Mouse (Mus musculus) hindbrain, embryonic 16.5 days (tissue): ENCODE results near the gene Sytl1. TPM values are rescaled to one million over a fixed set of nuclear protein-coding genes. Genes with fewer than 3 reads are reported as not detected.

Source experiments
- ATAC-seq: fragments of 200-750 bp; cut with Nextera tagmentation; 2 replicates; pipeline ENCODE4 v1.8.0; 2017; ENCODE audit warnings: moderate TSS enrichment, moderate library complexity
- H3K27ac ChIP-seq: fragments of 300-500 bp; sonication (generic); 2 replicates; pipeline ENCODE4 v1.5.1; 2014; ENCODE audit warnings: low read depth, mild to moderate bottlenecking, control low read depth, low read length, moderate library complexity
- H3K27me3 ChIP-seq: fragments of 300-500 bp; sonication (generic); replicated peaks from 2 replicates; pipeline ENCODE4 v1.6.1; 2014; ENCODE audit warnings: low read length; ENCODE audit not compliant: control insufficient read depth, insufficient read depth
- H3K36me3 ChIP-seq: fragments of 300-500 bp; sonication (generic); 2 replicates; pipeline ENCODE4 v1.6.1; 2014; ENCODE audit warnings: mild to moderate bottlenecking, low read length, moderate library complexity, mixed read lengths; ENCODE audit not compliant: control insufficient read depth, insufficient read depth
- H3K4me1 ChIP-seq: fragments of 300-500 bp; sonication (generic); 2 replicates; pipeline ENCODE4 v1.6.1; 2014; ENCODE audit warnings: low read depth, low read length; ENCODE audit not compliant: control insufficient read depth, insufficient read depth
- H3K4me2 ChIP-seq: fragments of 300-500 bp; sonication (generic); 2 replicates; pipeline ENCODE4 v1.6.1; 2014; ENCODE audit warnings: mild to moderate bottlenecking, low read length, control low read depth, moderate library complexity
- H3K4me3 ChIP-seq: fragments of 300-500 bp; sonication (generic); 2 replicates; pipeline ENCODE4 v1.5.1; 2014; ENCODE audit warnings: mild to moderate bottlenecking, low read length, control low read depth, moderate library complexity
- H3K9ac ChIP-seq: fragments of 300-500 bp; sonication (generic); 2 replicates; pipeline ENCODE4 v1.6.1; 2014; ENCODE audit warnings: low read depth, mild to moderate bottlenecking, control low read depth, low read length, moderate library complexity
- H3K9me3 ChIP-seq: fragments of 300-500 bp; sonication (generic); 2 replicates; pipeline ENCODE4 v1.6.1; 2014; ENCODE audit warnings: mild to moderate bottlenecking, low read length, moderate library complexity; ENCODE audit not compliant: control insufficient read depth
- WGBS: fragments of 180-500 bp; shearing (Covaris S2); extraction: QIAGEN DNeasy Blood & Tissue Kit; methylation state at CpG from one replicate; pipeline ENCODE4 v1.1.7; 2014; 5-methylcytosine and 5-hydroxymethylcytosine counted together
- polyA plus RNA-seq: library from polyadenylated mRNA; unstranded; fragments of >200 nt; fragmentation: Nextera tagmentation; extraction: Ambion mirVana; gene quantifications from 2 replicates; pipeline ENCODE4 v1.2.1, GENCODE M21; 2015

The Sytl1 gene
- polyA plus RNA-seq, 1 experiment from 2014 or later: 0.44 TPM

GRCm38 (mm10) chr4:133247072-133247471, 15.8 kb downstream of the Sytl1 start:
- Histone ChIP-seq H3K4me3 (no peak overlapping the region), H3K27ac (no peak overlapping the region), H3K36me3 (no peaks in the 10 kb centered on the region), H3K4me1 (peaks cover 9% of the 10 kb centered on the region), H3K4me2 (no peak overlapping the region), H3K27me3 (peaks cover 63% of the 10 kb centered on the region), H3K9ac (no peak overlapping the region), H3K9me3 (no peaks in the 10 kb centered on the region)
- no peak for ATAC-seq
- WGBS: 33% methylated on average over 15 of the region's 15 CpGs

GRCm38 (mm10) chr4:133244289-133244688, 18.6 kb downstream of the Sytl1 start:
- H3K27me3 ChIP-seq: peaks cover 51% of the 10 kb centered on the region
- no peaks in the 10 kb centered on the region for H3K9me3 ChIP-seq
- no peak for ATAC-seq
- no peaks in the 10 kb centered on the region for H3K36me3 ChIP-seq
- no peak overlapping the region for H3K4me3 ChIP-seq
- no peak overlapping the region for H3K9ac ChIP-seq
- peaks cover 7% of the 10 kb centered on the region for H3K4me1 ChIP-seq
- H3K27ac ChIP-seq: no peak overlapping the region
- WGBS: 94% methylated on average over 1 of the region's 1 CpGs
- H3K4me2 ChIP-seq: no peak overlapping the region

GRCm38 (mm10) chr4:133243538-133243937, 19.4 kb downstream of the Sytl1 start:
- WGBS: 39% methylated on average over 13 of the region's 13 CpGs
- H3K27ac ChIP-seq: no peak overlapping the region
- no peak overlapping the region for H3K4me3 ChIP-seq

GRCm38 (mm10) chr4:133242710-133243109, 20.2 kb downstream of the Sytl1 start:
- ATAC-seq: no peak
- H3K27me3 ChIP-seq: peaks cover 47% of the 10 kb centered on the region
- no peak overlapping the region for H3K4me2 ChIP-seq
- 49% methylated on average over 9 of the region's 9 CpGs for WGBS
- no peaks in the 10 kb centered on the region for H3K36me3 ChIP-seq
- H3K4me1 ChIP-seq: peaks cover 7% of the 10 kb centered on the region
- H3K4me3 ChIP-seq: no peak overlapping the region
- H3K27ac ChIP-seq: no peak overlapping the region
- no peaks in the 10 kb centered on the region for H3K9me3 ChIP-seq
- no peak overlapping the region for H3K9ac ChIP-seq

More at GRCm38 (mm10) chr4:133243538-133243937, 19.4 kb downstream of the Sytl1 start:
- no peaks in the 10 kb centered on the region for H3K36me3 ChIP-seq
- H3K4me1 ChIP-seq: peaks cover 7% of the 10 kb centered on the region
- H3K4me2 ChIP-seq: no peak overlapping the region
- no peak for ATAC-seq
- no peaks in the 10 kb centered on the region for H3K9me3 ChIP-seq
- no peak overlapping the region for H3K9ac ChIP-seq
- H3K27me3 ChIP-seq: peaks cover 51% of the 10 kb centered on the region

- Histone ChIP-seq H3K27ac (no peak overlapping the region), H3K36me3 (no peaks in the 10 kb centered on the region), H3K9me3 (no peaks in the 10 kb centered on the region), H3K9ac (no peak overlapping the region), H3K4me2 (peak overlapping the region; percentile 90), H3K27me3 (peaks cover 42% of the 10 kb centered on the region), H3K4me1 (peaks cover 7% of the 10 kb centered on the region), H3K4me3 (peak overlapping the region; percentile 64)
- WGBS: 33% methylated on average over 11 of the region's 11 CpGs
- ATAC-seq: peak; percentile 14; the same call in 1 of the 2 replicates
Observed at GRCm38 (mm10) chr4:133241910-133242309, 21.0 kb downstream of the Sytl1 start.

GRCm38 (mm10) chr4:133240934-133241908, 21.7 kb downstream of the Sytl1 start:
- Histone ChIP-seq H3K36me3 (no peaks in the 10 kb centered on the region), H3K9me3 (no peaks in the 10 kb centered on the region), H3K4me3 (peak overlapping the region; percentile 64), H3K4me1 (peaks cover 7% of the 10 kb centered on the region), H3K27ac (peak overlapping the region; percentile 54; the same call in 1 of the 2 replicates), H3K9ac (peak overlapping the region; percentile 77), H3K4me2 (peak overlapping the region; percentile 90), H3K27me3 (peaks cover 37% of the 10 kb centered on the region)
- ATAC-seq: peak; percentile 93
- WGBS: under 1% methylated on average over 73 of the region's 78 CpGs

- H3K4me1 ChIP-seq: peaks cover 7% of the 10 kb centered on the region
- H3K9me3 ChIP-seq: no peaks in the 10 kb centered on the region
- H3K27me3 ChIP-seq: peaks cover 35% of the 10 kb centered on the region
- peak within 1 kb of the TSS; percentile 90 for H3K4me2 ChIP-seq
- whole genome bisulfite sequencing: 5% methylated on average over 16 of the region's 16 CpGs
- H3K36me3 ChIP-seq: no peaks in the 10 kb centered on the region
- H3K27ac ChIP-seq: peak within 1 kb of the TSS; percentile 54; the same call in 1 of the 2 replicates
- ATAC-seq: 0 out of 2 replicates have a peak, but pooled peaks have one; percentile 13
- H3K4me3 ChIP-seq: peak within 1 kb of the TSS; percentile 64
- peak within 1 kb of the TSS; percentile 77 for H3K9ac ChIP-seq
Observed at GRCm38 (mm10) chr4:133240490-133240921, 22.4 kb downstream of the Sytl1 start, which contains the start of gene Map3k6. TSS of gene Map3k6 (plus strand) at chr4:133240818.

GRCm38 (mm10) chr4:133237911-133238310, 25.0 kb downstream of the Sytl1 start:
- ATAC-seq: no peak
- H3K4me1 ChIP-seq: peaks cover 7% of the 10 kb centered on the region

GRCm38 (mm10) chr4:133235415-133235814, 27.5 kb downstream of the Sytl1 start:
- no peaks in the 10 kb centered on the region for H3K36me3 ChIP-seq
- no peak overlapping the region for H3K4me3 ChIP-seq
- no peak overlapping the region for H3K27ac ChIP-seq
- no peak overlapping the region for H3K4me2 ChIP-seq
- no peaks in the 10 kb centered on the region for H3K4me1 ChIP-seq
- peaks cover 9% of the 10 kb centered on the region for H3K27me3 ChIP-seq
- no peaks in the 10 kb centered on the region for H3K9me3 ChIP-seq
- H3K9ac ChIP-seq: no peak overlapping the region
- WGBS: 82% methylated on average over 5 of the region's 5 CpGs
- no peak for ATAC-seq

More at GRCm38 (mm10) chr4:133237911-133238310, 25.0 kb downstream of the Sytl1 start:
- WGBS: 84% methylated on average over 4 of the region's 4 CpGs
- no peak overlapping the region for H3K4me3 ChIP-seq
- no peaks in the 10 kb centered on the region for H3K36me3 ChIP-seq
- no peak overlapping the region for H3K4me2 ChIP-seq
- no peak overlapping the region for H3K9ac ChIP-seq
- no peaks in the 10 kb centered on the region for H3K9me3 ChIP-seq
- no peak overlapping the region for H3K27ac ChIP-seq
- peaks cover 23% of the 10 kb centered on the region for H3K27me3 ChIP-seq
